Mouse (Mus musculus) midbrain, embryonic 10.5 days (tissue): Measurements from ENCODE around the gene Batf. TPM values are rescaled to one million over a fixed set of nuclear protein-coding genes. Genes with fewer than 3 reads are reported as not detected.

Experiments
- DNase-seq: peaks from one replicate; pipeline ENCODE4 v3.0.0-alpha.2; 2017; ENCODE audit warnings: low spot score
- H3K27ac ChIP-seq: fragments of 300-500 bp; sonication (generic); replicated peaks from 2 replicates; pipeline ENCODE4 v1.5.1; 2016; ENCODE audit warnings: mild to moderate bottlenecking
- H3K27me3 ChIP-seq: fragments of 300-500 bp; sonication (generic); 2 replicates; pipeline ENCODE4 v1.6.1; 2016; ENCODE audit warnings: low read depth, mild to moderate bottlenecking; ENCODE audit not compliant: poor library complexity, severe bottlenecking
- H3K36me3 ChIP-seq: fragments of 300-500 bp; sonication (generic); 2 replicates; pipeline ENCODE4 v1.6.1; 2016; ENCODE audit warnings: mild to moderate bottlenecking, moderate library complexity
- H3K4me1 ChIP-seq: fragments of 300-500 bp; sonication (generic); 2 replicates; pipeline ENCODE4 v1.6.1; 2016
- H3K4me3 ChIP-seq: fragments of 300-500 bp; sonication (generic); 2 replicates; pipeline ENCODE4 v1.5.1; 2016; ENCODE audit warnings: mild to moderate bottlenecking, moderate library complexity
- H3K9me3 ChIP-seq: fragments of 300-500 bp; sonication (generic); replicated peaks from 2 replicates; pipeline ENCODE4 v1.6.1; 2016; ENCODE audit warnings: mild to moderate bottlenecking
- WGBS: fragments of 180-500 bp; shearing (Covaris S2); methylation state at CpG from one replicate; pipeline ENCODE4 v1.1.7; 2016; 5-methylcytosine and 5-hydroxymethylcytosine counted together
- polyA plus RNA-seq: library from polyadenylated mRNA; unstranded; fragments of >200 nt; fragmentation: Nextera tagmentation; extraction: Ambion mirVana; gene quantifications from 2 replicates; pipeline ENCODE4 v1.2.1, GENCODE M21; 2016

Gene Batf
- polyA plus RNA-seq, 1 experiment from 2014 or later, result 2.6 TPM

DNA sequence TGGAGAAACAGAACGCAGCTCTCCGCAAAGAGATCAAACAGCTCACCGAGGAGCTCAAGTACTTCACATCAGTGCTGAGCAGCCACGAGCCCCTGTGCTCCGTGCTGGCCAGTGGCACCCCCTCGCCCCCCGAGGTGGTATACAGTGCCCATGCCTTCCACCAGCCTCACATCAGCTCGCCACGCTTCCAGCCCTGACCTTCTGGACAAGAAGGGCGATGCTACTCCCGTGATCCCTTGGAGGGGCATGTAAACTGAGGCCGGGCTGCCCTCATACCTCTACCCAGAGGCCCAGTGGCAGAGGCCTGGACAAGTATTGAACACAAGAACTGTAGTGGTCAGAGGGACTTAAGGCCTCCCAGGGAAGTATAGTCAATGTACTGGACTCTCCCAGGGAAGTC lies 22.1 kb downstream of the Batf start:
- Histone ChIP-seq H3K27me3 (peaks cover 40% of the 10 kb centered on the region), H3K27ac (no peak overlapping the region), H3K9me3 (no peaks in the 10 kb centered on the region), H3K4me1 (peaks cover 18% of the 10 kb centered on the region), H3K4me3 (no peak overlapping the region), H3K36me3 (no peaks in the 10 kb centered on the region)
- DNase-seq, result no peak
- 92% methylated on average over 12 of the region's 12 CpGs for WGBS

GRCm38 (mm10) chr12:85710695-85711094 lies 24.2 kb downstream of the Batf start:
- no peaks in the 10 kb centered on the region for H3K36me3 ChIP-seq
- 82% methylated on average over 7 of the region's 7 CpGs for WGBS
- peaks cover 24% of the 10 kb centered on the region for H3K27me3 ChIP-seq
- H3K4me1 ChIP-seq, result peaks cover 5% of the 10 kb centered on the region
- H3K9me3 ChIP-seq, result no peaks in the 10 kb centered on the region
- DNase-seq, result no peak
- H3K4me3 ChIP-seq, result no peak overlapping the region
- no peak overlapping the region for H3K27ac ChIP-seq

- Histone ChIP-seq H3K27ac (no peak overlapping the region), H3K36me3 (no peaks in the 10 kb centered on the region), H3K27me3 (peaks cover 8% of the 10 kb centered on the region), H3K9me3 (no peaks in the 10 kb centered on the region; the same call in 1 of the 2 replicates), H3K4me1 (no peaks in the 10 kb centered on the region), H3K4me3 (no peak overlapping the region)
- no peak for DNase-seq
- 92% methylated on average over 2 of the region's 2 CpGs for WGBS
Measured at GRCm38 (mm10) chr12:85712587-85712986, 26.1 kb downstream of the Batf start.

GRCm38 (mm10) chr12:85714126-85714525 lies 27.7 kb downstream of the Batf start:
- Histone ChIP-seq H3K4me3 (no peak overlapping the region), H3K4me1 (no peaks in the 10 kb centered on the region), H3K27me3 (no peaks in the 10 kb centered on the region), H3K36me3 (no peaks in the 10 kb centered on the region), H3K27ac (no peak overlapping the region), H3K9me3 (no peaks in the 10 kb centered on the region; the same call in 1 of the 2 replicates)
- no peak for DNase-seq
- 88% methylated on average over 5 of the region's 5 CpGs for WGBS

- no peaks in the 10 kb centered on the region for H3K9me3 ChIP-seq
- H3K27me3 ChIP-seq, result no peaks in the 10 kb centered on the region
- no peaks in the 10 kb centered on the region for H3K4me1 ChIP-seq
- DNase-seq, result no peak
- H3K36me3 ChIP-seq, result no peaks in the 10 kb centered on the region
- WGBS, result 90% methylated on average over 4 of the region's 4 CpGs
- no peak overlapping the region for H3K4me3 ChIP-seq
- no peak overlapping the region for H3K27ac ChIP-seq
Measured at GRCm38 (mm10) chr12:85725306-85725705, 38.8 kb downstream of the Batf start.

GRCm38 (mm10) chr12:85726729-85727397 lies 40.4 kb downstream of the Batf start:
- 74% methylated on average over 6 of the region's 6 CpGs for WGBS
- Histone ChIP-seq H3K9me3 (no peaks in the 10 kb centered on the region), H3K4me3 (no peak overlapping the region), H3K36me3 (no peaks in the 10 kb centered on the region), H3K4me1 (no peaks in the 10 kb centered on the region), H3K27ac (no peak overlapping the region), H3K27me3 (no peaks in the 10 kb centered on the region)
- DNase-seq, result no peak

- Histone ChIP-seq H3K27ac (no peak overlapping the region), H3K36me3 (no peaks in the 10 kb centered on the region)
- WGBS, result 91% methylated on average over 7 of the region's 7 CpGs
Measured at GRCm38 (mm10) chr12:85728181-85728580, 41.7 kb downstream of the Batf start.

GRCm38 (mm10) chr12:85729022-85729944 lies 42.8 kb downstream of the Batf start:
- WGBS, result 39% methylated on average over 17 of the region's 17 CpGs
- no peaks in the 10 kb centered on the region for H3K36me3 ChIP-seq
- H3K4me1 ChIP-seq, result no peaks in the 10 kb centered on the region
- no peaks in the 10 kb centered on the region for H3K27me3 ChIP-seq
- no peak overlapping the region for H3K4me3 ChIP-seq
- H3K27ac ChIP-seq, result no peak overlapping the region
- peak; percentile 65 for DNase-seq
- no peaks in the 10 kb centered on the region for H3K9me3 ChIP-seq

More at GRCm38 (mm10) chr12:85728181-85728580, 41.7 kb downstream of the Batf start:
- no peak for DNase-seq
- H3K4me1 ChIP-seq, result no peaks in the 10 kb centered on the region
- no peaks in the 10 kb centered on the region for H3K9me3 ChIP-seq
- no peak overlapping the region for H3K4me3 ChIP-seq
- H3K27me3 ChIP-seq, result no peaks in the 10 kb centered on the region

GRCm38 (mm10) chr12:85729945-85730290 lies 43.4 kb downstream of the Batf start:
- Histone ChIP-seq H3K27ac (no peak overlapping the region), H3K27me3 (no peaks in the 10 kb centered on the region), H3K4me1 (no peaks in the 10 kb centered on the region), H3K9me3 (no peaks in the 10 kb centered on the region), H3K4me3 (no peak overlapping the region), H3K36me3 (no peaks in the 10 kb centered on the region)
- no peak for DNase-seq
- WGBS, result 67% methylated on average over 6 of the region's 6 CpGs

DNA sequence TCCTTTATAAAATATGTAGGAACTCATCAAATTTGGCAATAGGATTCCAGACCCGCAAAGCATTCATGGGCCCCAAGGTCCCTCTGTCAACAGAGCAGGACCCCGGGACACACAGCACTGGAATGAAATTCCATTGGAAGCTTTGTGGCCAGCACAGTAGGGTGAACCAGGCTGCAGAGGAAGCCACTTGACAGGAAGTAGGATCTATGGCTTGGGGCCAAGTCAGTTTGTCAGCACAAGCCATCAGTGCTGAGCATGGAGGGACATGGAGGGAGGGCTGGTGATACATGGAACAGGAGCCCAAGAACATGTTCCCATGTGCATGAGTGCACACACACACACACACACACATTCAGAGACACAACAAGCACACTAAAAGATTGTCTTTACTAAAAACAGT lies 49.7 kb downstream of the Batf start:
- 84% methylated on average over 2 of the region's 2 CpGs for WGBS
- Histone ChIP-seq H3K27ac (no peak overlapping the region), H3K9me3 (no peaks in the 10 kb centered on the region), H3K27me3 (no peaks in the 10 kb centered on the region), H3K36me3 (no peaks in the 10 kb centered on the region), H3K4me1 (no peaks in the 10 kb centered on the region), H3K4me3 (no peak overlapping the region)
- DNase-seq, result no peak

GRCm38 (mm10) chr12:85736960-85737359 lies 50.5 kb downstream of the Batf start:
- H3K9me3 ChIP-seq, result no peaks in the 10 kb centered on the region
- no peak overlapping the region for H3K4me3 ChIP-seq
- no peak for DNase-seq
- no peak overlapping the region for H3K27ac ChIP-seq
- no peaks in the 10 kb centered on the region for H3K4me1 ChIP-seq
- H3K27me3 ChIP-seq, result no peaks in the 10 kb centered on the region
- H3K36me3 ChIP-seq, result no peaks in the 10 kb centered on the region
- 91% methylated on average over 3 of the region's 3 CpGs for WGBS

- DNase-seq, result peak; percentile 76
- Histone ChIP-seq H3K27ac (peak within 1 kb of the TSS; percentile 52; the same call in 1 of the 2 replicates), H3K4me1 (peaks cover 17% of the 10 kb centered on the region), H3K4me3 (peak within 1 kb of the TSS; percentile 62), H3K36me3 (no peaks in the 10 kb centered on the region), H3K27me3 (peaks cover 35% of the 10 kb centered on the region), H3K9me3 (no peaks in the 10 kb centered on the region)
- WGBS, result 1% methylated on average over 50 of the region's 51 CpGs
Measured at GRCm38 (mm10) chr12:85745827-85746695, 59.6 kb downstream of the Batf start, which contains the start of gene Flvcr2. TSS of gene Flvcr2 (plus strand) at chr12:85746539.
